Comparison of ENCODE assay signal across 9 mouse cellular contexts in the genomic region with DNA sequence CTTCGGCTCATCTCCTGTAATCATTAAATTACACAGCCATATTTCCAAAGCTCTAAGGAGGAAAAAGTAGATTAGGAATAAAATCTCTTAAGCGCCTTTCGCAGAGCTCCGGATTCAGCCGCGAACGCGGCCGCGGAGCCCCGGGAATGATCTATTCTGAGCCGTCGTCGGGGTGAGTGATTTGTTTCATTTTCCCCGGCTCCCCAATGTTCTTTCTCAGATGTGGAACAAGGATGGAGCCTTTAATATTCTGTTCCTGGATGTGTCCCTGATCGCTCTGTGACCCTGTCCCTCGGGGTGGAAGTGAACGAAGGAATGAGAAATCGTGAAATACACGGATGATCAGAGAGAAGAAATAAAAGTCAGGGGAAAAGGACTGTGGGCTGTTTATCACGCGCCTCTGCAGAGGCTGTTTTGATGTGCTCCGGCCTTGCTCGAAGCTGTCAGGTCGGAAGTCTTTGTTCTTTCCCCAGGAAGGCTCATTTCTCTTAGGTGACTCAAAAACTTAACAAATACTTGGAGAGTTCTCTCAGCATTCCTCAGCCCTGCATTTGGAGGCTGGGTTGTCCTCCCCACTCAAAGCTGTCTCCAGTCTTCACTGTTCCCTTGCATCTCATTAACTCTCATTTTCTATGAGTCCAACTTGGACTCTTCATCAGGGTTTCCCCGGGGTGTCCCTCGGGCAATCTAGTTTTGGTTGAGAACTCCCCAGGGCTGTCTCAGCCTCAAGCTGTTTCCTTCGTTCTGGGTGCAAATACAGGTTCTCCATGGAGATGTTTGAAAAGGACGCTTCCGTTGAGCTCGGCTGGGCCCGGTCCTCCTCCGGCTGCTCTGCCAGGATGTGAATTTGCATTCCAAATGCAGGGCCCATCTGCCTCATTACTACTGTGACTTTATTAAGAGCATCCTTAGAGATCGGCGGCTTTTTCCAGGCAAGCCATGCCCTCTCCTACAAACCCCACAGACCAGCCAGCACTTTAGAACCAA. TPM values are rescaled to one million over a fixed set of nuclear protein-coding genes. Genes with fewer than 3 reads are reported as not detected.
A peak's percentile ranks its signal among the peaks of the same experiment; 100 is the strongest.
DNase-seq lines count a peak whose midpoint lies in the region; ATAC-seq and TF ChIP-seq lines count a peak whose summit lies in the region.
"Had no signal": no experiment of that assay in that cellular context is flagged by ENCODE, and none has a peak within 500 bp of the region (broad histone marks: within the 10 kb centered on the region; RNA-seq: fewer than 3 reads in every experiment).

No protein-coding gene starts in this region.

- TF ChIP-seq POLR2A in ES-Bruce4 (IDR thresholded peaks at IDR 0.05; ENCODE audit: insufficient read depth, low read length), result no peak

- DNase-seq in heart, adult 8-10 months (ENCODE audit: low spot score), result no peak
- DNase-seq in embryonic facial prominence, embryonic 14.5 days (ENCODE audit: low spot score), result no peak
- DNase-seq in intestine, embryonic 14.5 days (ENCODE audit: low spot score), result peak; percentile 75
- DNase-seq in neural tube, embryonic 10.5 days (ENCODE audit: extremely low spot score, low spot score), result peak; percentile 58
- DNase-seq in yolk sac, embryonic 10.5 days (ENCODE audit: low spot score), result no peak
- DNase-seq in urinary bladder, postnatal 14 days (ENCODE audit: low spot score), result no peak

- peak overlapping the region; percentile 71 for H3K4me2 ChIP-seq in heart, embryonic 12.5 days
- H3K4me2 ChIP-seq in embryonic facial prominence, embryonic 14.5 days (ENCODE audit: low read depth, low read length), result peak overlapping the region; percentile 55
- H3K4me2 ChIP-seq in intestine, embryonic 14.5 days (ENCODE audit: low read length), result peak overlapping the region; percentile 54

- 9% methylated on average over 35 of the region's 35 CpGs for WGBS in heart, embryonic 12.5 days
- 10% methylated on average over 35 of the region's 35 CpGs for WGBS in embryonic facial prominence, embryonic 14.5 days
- 6% methylated on average over 35 of the region's 35 CpGs for WGBS in intestine, embryonic 14.5 days

- no peak for ATAC-seq in heart, embryonic 12.5 days (ENCODE audit: insufficient number of reproducible peaks, low FRiP score)
- peak; percentile 64; the same call in 1 of the 2 replicates for ATAC-seq in embryonic facial prominence, embryonic 14.5 days (ENCODE audit: low read depth)
- no peak for ATAC-seq in intestine, embryonic 14.5 days (replicated peaks; ENCODE audit: low FRiP score, low TSS enrichment, low read depth)

- TF ChIP-seq CTCF in ES-Bruce4 (IDR thresholded peaks at IDR 0.05; ENCODE audit: low read depth, low read length), result no peak

- no peak overlapping the region for H3K27ac ChIP-seq in heart, embryonic 12.5 days (ENCODE audit: poor library complexity, severe bottlenecking)
- H3K27ac ChIP-seq in ES-Bruce4 (ENCODE audit: insufficient read depth, low read length), result peak overlapping the region; percentile 74
- no peak overlapping the region for H3K27ac ChIP-seq in embryonic facial prominence, embryonic 14.5 days (replicated peaks; ENCODE audit: low read depth, low read length)
- no peak overlapping the region for H3K27ac ChIP-seq in intestine, embryonic 14.5 days (ENCODE audit: low read depth)

- peaks cover 41% of the 10 kb centered on the region for H3K27me3 ChIP-seq in heart, embryonic 12.5 days (replicated peaks)
- H3K27me3 ChIP-seq in ES-Bruce4 (ENCODE audit: control insufficient read depth, insufficient read depth, low read length, poor library complexity, severe bottlenecking), result no peaks in the 10 kb centered on the region
- peaks cover 37% of the 10 kb centered on the region for H3K27me3 ChIP-seq in embryonic facial prominence, embryonic 14.5 days (replicated peaks; ENCODE audit: control insufficient read depth, insufficient read depth, low read length)
- peaks cover 20% of the 10 kb centered on the region for H3K27me3 ChIP-seq in intestine, embryonic 14.5 days (replicated peaks; ENCODE audit: control insufficient read depth, insufficient read depth, low read length)

- H3K4me1 ChIP-seq in heart, embryonic 12.5 days (replicated peaks), result peaks cover 13% of the 10 kb centered on the region
- peaks cover 6% of the 10 kb centered on the region for H3K4me1 ChIP-seq in ES-Bruce4 (ENCODE audit: control insufficient read depth, insufficient read depth, low read length)
- no peaks in the 10 kb centered on the region; the same call in 1 of the 2 replicates for H3K4me1 ChIP-seq in embryonic facial prominence, embryonic 14.5 days (ENCODE audit: control insufficient read depth, insufficient read depth, low read length)
- 0 out of 2 replicates have a peak, but pooled peaks cover 5% of the 10 kb centered on the region for H3K4me1 ChIP-seq in intestine, embryonic 14.5 days (replicated peaks; ENCODE audit: control insufficient read depth, insufficient read depth, low read length)

- no peaks in the 10 kb centered on the region for H3K9me3 ChIP-seq in heart, embryonic 12.5 days (replicated peaks)
- H3K9me3 ChIP-seq in ES-Bruce4 (replicated peaks; ENCODE audit: control insufficient read depth, insufficient read depth, low read length, poor library complexity, severe bottlenecking), result no peaks in the 10 kb centered on the region
- no peaks in the 10 kb centered on the region for H3K9me3 ChIP-seq in embryonic facial prominence, embryonic 14.5 days (ENCODE audit: control insufficient read depth, low read length)
- no peaks in the 10 kb centered on the region for H3K9me3 ChIP-seq in intestine, embryonic 14.5 days (ENCODE audit: control insufficient read depth, low read length)
- H3K9me3 ChIP-seq: G1E had no signal

- H3K36me3 ChIP-seq in heart, embryonic 12.5 days, result no peaks in the 10 kb centered on the region
- H3K36me3 ChIP-seq in ES-Bruce4 (ENCODE audit: control insufficient read depth, insufficient read depth, low read length, poor library complexity, severe bottlenecking), result no peaks in the 10 kb centered on the region
- H3K36me3 ChIP-seq in embryonic facial prominence, embryonic 14.5 days (ENCODE audit: control insufficient read depth, insufficient read depth, low read length), result no peaks in the 10 kb centered on the region
- no peaks in the 10 kb centered on the region for H3K36me3 ChIP-seq in intestine, embryonic 14.5 days (ENCODE audit: control insufficient read depth, insufficient read depth, low read length)
- H3K36me3 ChIP-seq: G1E had no signal

- peak overlapping the region; percentile 50 for H3K4me3 ChIP-seq in heart, embryonic 12.5 days
- H3K4me3 ChIP-seq in ES-Bruce4 (ENCODE audit: low read depth, low read length), result no peak overlapping the region
- peak overlapping the region; percentile 34 for H3K4me3 ChIP-seq in embryonic facial prominence, embryonic 14.5 days (ENCODE audit: low read depth, low read length)
- H3K4me3 ChIP-seq in intestine, embryonic 14.5 days (ENCODE audit: low read depth, low read length), result peak overlapping the region; percentile 30

- peak overlapping the region; percentile 55; the same call in 1 of the 2 replicates for H3K9ac ChIP-seq in heart, embryonic 12.5 days
- H3K9ac ChIP-seq in ES-Bruce4 (ENCODE audit: low read depth, poor library complexity, severe bottlenecking), result 0 out of 2 replicates have a peak overlapping the region, but pooled peaks have one; percentile 15
- peak overlapping the region; percentile 45; the same call in 1 of the 2 replicates for H3K9ac ChIP-seq in embryonic facial prominence, embryonic 14.5 days (ENCODE audit: low read depth, low read length)
- no peak overlapping the region for H3K9ac ChIP-seq in intestine, embryonic 14.5 days (ENCODE audit: low read length)

- peak; percentile 79 for TF ChIP-seq EP300 in ES-Bruce4 (IDR thresholded peaks at IDR 0.05; ENCODE audit: insufficient read depth, low read depth, low read length)

RNA-seq across cellular contexts. Expression of gene Cox7a2l, which starts 28.9 kb away (rescaled TPM):
- 188 and 192 TPM in 2 replicates for polyA plus RNA-seq in heart, embryonic 12.5 days (2016; fragmentation: Nextera tagmentation; extraction: Ambion mirVana)
- total RNA-seq in heart, adult 8-10 months (2022), result 100 to 1,000 TPM; 306 to 336 (median 326) TPM
- polyA plus RNA-seq in ES-Bruce4 (2011; ENCODE audit: insufficient read depth, insufficient read length, low read depth, missing spikeins), result 224 and 253 TPM in 2 replicates
- polyA plus RNA-seq in embryonic facial prominence, embryonic 14.5 days (2014; fragmentation: Nextera tagmentation; extraction: Ambion mirVana), result 182 and 193 TPM in 2 replicates
- polyA plus RNA-seq in intestine, embryonic 14.5 days (2014; fragmentation: Nextera tagmentation; extraction: Ambion mirVana), result 192 and 198 TPM in 2 replicates

Comparison
In these comparisons a context has a peak if more than half of its experiments do, and no peak if none do; other contexts are left out.
1. DNase-seq: peak in intestine, embryonic 14.5 days (single experiment) and neural tube, embryonic 10.5 days (single experiment); none in heart, adult 8-10 months (single experiment), embryonic facial prominence, embryonic 14.5 days (single experiment), yolk sac, embryonic 10.5 days (single experiment) and urinary bladder, postnatal 14 days (single experiment).
2. Peak in every context shown above with its lines, with median percentiles within 50 percentile points of each other: H3K4me2 ChIP-seq.